Mouse (Mus musculus) left cerebral cortex, adult 9 months (tissue): ENCODE measurements around the gene Zfp683.

ENCODE experiments used
- DNase-seq, 2 experiments: peaks; one replicate each; pipeline ENCODE4 v3.0.0; 2022; ENCODE audit warnings: low spot score in 2 of 2

Zfp683 gene

DNA sequence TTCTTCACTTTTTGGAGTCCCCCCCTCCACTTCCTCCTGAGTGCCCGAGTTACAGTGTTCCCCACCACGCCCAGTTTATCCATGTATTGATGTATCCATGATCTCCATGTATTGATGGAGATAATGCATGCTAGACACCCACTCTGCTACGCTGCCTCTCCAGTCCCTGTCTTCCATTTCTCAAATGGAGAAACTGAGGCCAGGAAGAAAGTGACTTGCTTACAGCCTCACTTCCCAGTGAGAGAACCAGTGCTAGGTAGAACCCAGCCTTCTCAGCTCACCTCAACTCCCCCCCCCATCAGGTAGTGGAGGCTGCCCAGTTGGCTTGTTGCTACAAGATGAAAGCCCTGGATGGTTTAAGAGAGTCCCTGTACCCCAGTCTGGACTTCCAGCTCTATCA lies at the start of gene Zfp683:
Gene Zfp683, plus strand, starts transcription at position 301 of the 400 bp plus-strand sequence.
- no peak for DNase-seq

DNA sequence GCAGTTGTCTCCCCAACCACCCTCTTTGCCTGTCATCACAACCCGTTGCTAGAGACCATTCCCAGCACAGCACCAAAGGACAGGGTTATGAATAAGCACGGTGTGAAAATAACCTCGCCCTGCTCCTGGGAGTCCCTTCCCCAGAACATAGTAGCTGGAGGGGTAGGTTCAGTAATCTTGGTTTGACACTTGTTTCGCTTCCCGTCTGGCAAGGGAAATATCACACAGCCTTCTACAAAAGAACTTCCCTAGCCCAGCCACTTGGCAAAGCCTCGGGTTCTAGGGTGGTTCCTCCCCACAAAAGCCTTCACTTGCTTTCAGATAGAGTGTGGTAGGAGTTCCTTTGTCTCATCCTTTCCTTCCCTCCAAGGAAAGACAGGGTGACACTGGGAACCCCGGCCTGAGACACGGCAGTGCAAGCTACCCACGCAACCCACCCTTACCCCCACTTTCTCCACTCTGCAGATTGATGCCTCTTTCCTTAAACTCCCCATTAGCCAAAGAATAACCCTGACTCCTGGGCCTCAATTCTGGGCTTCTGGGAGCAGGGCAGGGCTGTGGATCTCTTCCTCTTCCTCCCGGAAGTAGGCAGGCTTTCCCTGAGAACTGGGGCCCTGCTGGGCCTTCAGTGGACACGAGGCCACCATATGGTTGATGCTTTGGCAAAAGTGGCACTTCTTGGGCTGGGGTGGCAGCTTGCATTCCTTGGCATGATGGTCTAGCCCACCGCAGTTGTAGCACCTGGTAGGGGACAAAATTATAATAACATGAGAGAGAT lies 47.9 kb upstream of the Zfp683 start:
- DNase-seq = no peak

DNA sequence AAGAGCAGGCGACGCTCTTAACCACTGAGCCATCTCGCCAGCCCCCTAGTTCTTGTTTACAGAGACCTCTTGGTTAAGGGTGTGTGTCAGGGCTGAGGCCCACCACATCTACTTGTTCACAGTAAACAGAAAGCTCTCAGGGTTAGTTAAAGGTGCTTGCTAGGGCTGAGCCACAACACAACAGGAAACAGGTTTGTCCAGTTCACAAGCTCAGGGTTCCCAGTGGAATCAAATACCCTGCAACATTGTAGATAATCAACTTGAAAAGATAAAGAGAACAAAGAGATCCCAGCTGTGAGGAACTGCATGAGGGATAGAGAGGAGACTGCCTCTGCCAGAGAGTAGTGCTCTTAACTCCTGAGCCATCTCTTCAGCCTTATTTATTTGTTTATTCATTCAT lies 46.8 kb upstream of the Zfp683 start:
- DNase-seq = no peak

GRCm38 (mm10) chr4:134009709-134010108 lies 43.9 kb upstream of the Zfp683 start:
- no peak for DNase-seq

- no peak for DNase-seq
Observed at GRCm38 (mm10) chr4:134011450-134012414, 41.9 kb upstream of the Zfp683 start.

GRCm38 (mm10) chr4:134012858-134013528 lies 40.6 kb upstream of the Zfp683 start:
- DNase-seq = no peak

GRCm38 (mm10) chr4:134016208-134016607 lies 37.4 kb upstream of the Zfp683 start:
- DNase-seq = no peak

DNA sequence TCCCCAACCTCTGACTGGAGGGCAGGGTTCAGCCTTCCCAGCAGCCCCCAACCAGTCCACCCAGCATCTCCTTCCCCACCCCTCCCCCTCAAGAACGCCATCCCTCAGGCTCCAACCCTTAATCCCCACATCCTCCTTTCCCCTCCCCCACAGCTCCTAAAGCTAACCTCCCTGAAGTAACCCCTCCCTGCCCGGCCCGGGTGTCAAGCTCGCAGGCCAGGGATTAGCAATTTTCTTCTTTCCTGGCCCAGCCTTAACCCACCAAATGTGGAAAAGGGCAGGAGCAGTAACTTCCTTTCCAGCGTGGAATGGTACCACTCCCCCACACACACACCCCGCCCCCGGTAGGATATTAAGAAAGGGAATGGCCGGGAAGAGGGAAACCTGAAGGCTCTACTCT lies 36.9 kb upstream of the Zfp683 start:
- DNase-seq = no peak

DNA sequence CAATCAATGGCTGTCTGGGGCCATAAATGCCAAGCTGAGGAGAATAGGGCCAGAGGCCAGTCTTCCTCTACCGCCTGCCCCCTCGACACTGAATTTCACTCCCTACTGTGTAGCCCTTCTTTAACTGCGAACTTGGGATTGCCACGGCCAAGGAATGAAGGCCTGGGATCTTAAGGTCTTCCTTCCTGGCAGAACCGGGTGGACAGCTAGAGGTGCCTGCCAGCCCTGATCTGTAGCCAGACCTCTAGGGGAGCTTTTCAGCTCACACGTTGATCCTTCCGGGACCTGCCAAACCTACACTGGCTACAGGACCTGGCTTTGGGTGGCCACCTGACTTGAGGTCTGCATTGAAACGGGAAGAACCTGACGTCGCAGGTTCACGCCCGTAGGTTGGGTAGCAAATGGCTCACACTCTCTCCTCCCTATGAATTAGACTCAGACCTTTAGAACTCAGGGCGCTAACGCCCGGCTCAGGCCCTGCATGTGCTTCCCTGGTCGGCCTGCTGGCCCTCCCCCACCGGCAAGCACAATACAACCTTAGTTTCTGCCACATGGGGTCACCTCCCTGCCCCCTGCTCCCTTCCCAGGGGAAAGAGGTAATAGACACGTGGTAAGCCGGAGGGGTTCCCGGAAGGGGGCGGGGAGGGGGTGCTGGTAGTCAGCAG lies 36.3 kb upstream of the Zfp683 start:
- no peak for DNase-seq

GRCm38 (mm10) chr4:134018038-134018778 lies 35.4 kb upstream of the Zfp683 start:
- DNase-seq = no peak

DNA sequence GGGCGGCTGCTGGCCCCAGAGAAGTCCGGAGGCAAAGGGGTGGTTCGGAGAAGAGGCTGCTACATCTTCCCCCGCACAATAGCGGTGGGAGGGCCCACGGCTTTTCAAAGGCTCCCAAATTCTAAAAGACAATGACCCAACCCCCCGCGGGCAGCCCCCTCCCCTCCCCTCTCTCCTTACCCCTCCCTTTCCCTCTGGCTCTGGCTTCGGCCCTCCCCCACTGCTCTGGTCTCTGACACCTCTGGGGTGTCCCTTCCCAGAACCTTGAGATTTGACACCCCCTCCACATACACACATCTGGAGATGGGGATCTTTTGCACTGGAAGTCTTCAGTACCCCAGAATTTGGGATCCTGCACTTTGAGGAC lies 34.9 kb upstream of the Zfp683 start, which contains the start of gene Lin28a:
Gene Lin28a, minus strand, starts transcription at position 63 of the 367 bp plus-strand sequence.
- DNase-seq = no peak

GRCm38 (mm10) chr4:134019210-134019609 lies 34.4 kb upstream of the Zfp683 start:
- DNase-seq = no peak

- no peak for DNase-seq
Observed at GRCm38 (mm10) chr4:134019641-134020351, 33.8 kb upstream of the Zfp683 start.

DNA sequence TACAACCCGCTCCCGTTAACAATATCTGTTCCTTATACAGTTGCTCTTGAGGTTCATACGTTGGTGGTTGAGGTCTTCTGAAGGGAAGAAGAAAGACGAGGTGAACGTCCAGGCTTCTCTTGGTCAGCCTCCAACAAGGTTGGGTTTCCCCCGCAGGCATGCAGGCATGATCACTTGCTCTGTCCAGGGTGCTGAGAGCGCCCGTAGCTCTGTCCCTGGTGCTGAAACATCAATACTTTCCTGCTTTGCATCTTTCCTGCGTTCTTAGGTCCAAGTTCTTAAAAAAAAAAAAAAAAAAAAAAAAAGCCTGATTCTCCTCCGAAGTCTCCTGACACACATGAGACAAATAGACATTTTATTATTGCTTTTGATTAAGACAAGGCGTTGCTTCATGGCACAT lies 33.0 kb upstream of the Zfp683 start:
- DNase-seq = peak in 1 of 2 experiments; percentile 17

GRCm38 (mm10) chr4:134025802-134026201 lies 27.8 kb upstream of the Zfp683 start:
- no peak for DNase-seq

GRCm38 (mm10) chr4:134035953-134036352 lies 17.7 kb upstream of the Zfp683 start:
- peak; percentile 39 to 87 for DNase-seq

GRCm38 (mm10) chr4:134041317-134042123 lies 12.1 kb upstream of the Zfp683 start:
- DNase-seq = no peak

GRCm38 (mm10) chr4:134043041-134043440 lies 10.6 kb upstream of the Zfp683 start:
- DNase-seq = no peak

DNA sequence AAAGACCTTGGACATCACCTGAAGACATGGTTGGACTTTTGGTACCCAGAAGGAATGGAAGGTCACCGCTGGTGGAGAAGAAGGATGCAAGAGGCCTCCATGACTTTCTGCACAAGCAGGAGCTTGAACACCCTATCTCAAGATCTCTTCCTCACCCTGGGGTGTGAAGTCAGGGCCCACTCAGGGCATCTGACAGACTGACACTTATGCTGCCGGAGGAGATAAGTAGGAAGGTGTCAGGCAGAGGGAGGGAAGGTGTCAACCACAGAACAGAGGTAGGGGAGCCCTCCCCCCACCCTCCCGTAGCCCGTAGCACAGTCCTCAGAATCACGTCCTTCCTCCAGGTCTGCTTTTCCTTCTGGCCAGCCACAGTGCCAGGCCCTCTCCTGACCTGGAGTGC lies 6.0 kb upstream of the Zfp683 start:
- no peak for DNase-seq
